Mouse (Mus musculus) limb, embryonic 13.5 days (tissue): Measurements from ENCODE around the gene 4930442H23Rik. TPM values are rescaled to one million over a fixed set of nuclear protein-coding genes. Genes with fewer than 3 reads are reported as not detected.

ENCODE experiments used
- ATAC-seq: fragments of 200-750 bp; cut with Nextera tagmentation; 2 replicates; pipeline ENCODE4 v1.8.0; 2017; ENCODE audit warnings: low read depth, moderate number of reproducible peaks, moderate TSS enrichment; ENCODE audit not compliant: low FRiP score
- H3K27ac ChIP-seq: fragments of 300-500 bp; sonication (generic); 2 replicates; pipeline ENCODE4 v1.5.1; 2015; ENCODE audit warnings: inconsistent platforms, mild to moderate bottlenecking, moderate library complexity
- H3K27me3 ChIP-seq: fragments of 300-500 bp; sonication (generic); 2 replicates; pipeline ENCODE4 v1.6.1; 2015; ENCODE audit warnings: mild to moderate bottlenecking, inconsistent platforms
- H3K36me3 ChIP-seq: fragments of 300-500 bp; sonication (generic); 2 replicates; pipeline ENCODE4 v1.6.1; 2015; ENCODE audit warnings: inconsistent platforms, mild to moderate bottlenecking, moderate library complexity
- H3K4me1 ChIP-seq: fragments of 300-500 bp; sonication (generic); 2 replicates; pipeline ENCODE4 v1.6.1; 2015; ENCODE audit warnings: inconsistent platforms
- H3K4me2 ChIP-seq: fragments of 300-500 bp; sonication (generic); replicated peaks from 2 replicates; pipeline ENCODE4 v1.6.1; 2015; ENCODE audit warnings: inconsistent platforms, mild to moderate bottlenecking, moderate library complexity
- H3K4me3 ChIP-seq: fragments of 300-500 bp; sonication (generic); 2 replicates; pipeline ENCODE4 v1.5.1; 2015; ENCODE audit warnings: moderate library complexity, mild to moderate bottlenecking, inconsistent platforms
- H3K9ac ChIP-seq: fragments of 300-500 bp; sonication (generic); 2 replicates; pipeline ENCODE4 v1.6.1; 2015; ENCODE audit warnings: mild to moderate bottlenecking, inconsistent platforms
- H3K9me3 ChIP-seq: fragments of 300-500 bp; sonication (generic); 2 replicates; pipeline ENCODE4 v1.6.1; 2016; ENCODE audit warnings: inconsistent platforms
- WGBS: fragments of 180-500 bp; shearing (Covaris S2); methylation state at CpG from one replicate; pipeline ENCODE4 v1.1.7; 2015; 5-methylcytosine and 5-hydroxymethylcytosine counted together
- polyA plus RNA-seq: library from polyadenylated mRNA; unstranded; fragments of >200 nt; fragmentation: Nextera tagmentation; extraction: Ambion mirVana; gene quantifications from 2 replicates; pipeline ENCODE4 v1.2.1, GENCODE M21; 2015

4930442H23Rik gene
- polyA plus RNA-seq, 1 experiment from 2014 or later = not detected

- Histone ChIP-seq H3K36me3 (peaks cover 28% of the 10 kb centered on the region), H3K9me3 (no peaks in the 10 kb centered on the region), H3K4me3 (peak overlapping the region; percentile 87), H3K4me2 (peak overlapping the region; percentile 98), H3K9ac (peak overlapping the region; percentile 93), H3K27ac (no peak overlapping the region), H3K27me3 (peaks cover 14% of the 10 kb centered on the region), H3K4me1 (peaks cover 62% of the 10 kb centered on the region)
- WGBS = 77% methylated on average over 4 of the region's 4 CpGs
- ATAC-seq = no peak
These were observed 44.2 kb downstream of the 4930442H23Rik start for GRCm38 (mm10) chr10:81139529-81139846.

GRCm38 (mm10) chr10:81138821-81139528 lies 44.7 kb downstream of the 4930442H23Rik start:
- Histone ChIP-seq H3K4me2 (peak overlapping the region; percentile 98), H3K27ac (peak overlapping the region; percentile 28; the same call in 1 of the 2 replicates), H3K27me3 (peaks cover 20% of the 10 kb centered on the region), H3K9ac (peak overlapping the region; percentile 93), H3K9me3 (no peaks in the 10 kb centered on the region), H3K4me1 (peaks cover 66% of the 10 kb centered on the region), H3K4me3 (peak overlapping the region; percentile 87), H3K36me3 (peaks cover 23% of the 10 kb centered on the region)
- WGBS = 58% methylated on average over 11 of the region's 11 CpGs
- ATAC-seq = no peak

- Histone ChIP-seq H3K27me3 (peaks cover 27% of the 10 kb centered on the region), H3K4me3 (peak overlapping the region; percentile 87)
- no peak for ATAC-seq
These were observed 45.4 kb downstream of the 4930442H23Rik start for GRCm38 (mm10) chr10:81138131-81138782.

GRCm38 (mm10) chr10:81137252-81138130 lies 46.2 kb downstream of the 4930442H23Rik start:
- H3K27ac ChIP-seq = peak overlapping the region; percentile 85
- H3K9me3 ChIP-seq = no peaks in the 10 kb centered on the region
- H3K9ac ChIP-seq = peak overlapping the region; percentile 93
- peak; percentile 93 for ATAC-seq
- H3K4me2 ChIP-seq = peak overlapping the region; percentile 98
- H3K4me3 ChIP-seq = peak overlapping the region; percentile 87
- WGBS = under 1% methylated on average over 67 of the region's 89 CpGs
- H3K4me1 ChIP-seq = peaks cover 64% of the 10 kb centered on the region
- H3K36me3 ChIP-seq = peaks cover 15% of the 10 kb centered on the region; the same call in 1 of the 2 replicates
- H3K27me3 ChIP-seq = peaks cover 33% of the 10 kb centered on the region

More at GRCm38 (mm10) chr10:81138131-81138782, 45.4 kb downstream of the 4930442H23Rik start:
- Histone ChIP-seq H3K9ac (peak overlapping the region; percentile 93), H3K36me3 (peaks cover 16% of the 10 kb centered on the region), H3K4me1 (peaks cover 69% of the 10 kb centered on the region), H3K9me3 (no peaks in the 10 kb centered on the region), H3K27ac (peak overlapping the region; percentile 85), H3K4me2 (peak overlapping the region; percentile 98)
- WGBS = 2% methylated on average over 18 of the region's 24 CpGs

GRCm38 (mm10) chr10:81136706-81137231 lies 46.9 kb downstream of the 4930442H23Rik start:
- ATAC-seq = peak; percentile 60
- Histone ChIP-seq H3K4me1 (peaks cover 57% of the 10 kb centered on the region), H3K27me3 (peaks cover 33% of the 10 kb centered on the region), H3K36me3 (peaks cover 13% of the 10 kb centered on the region; the same call in 1 of the 2 replicates), H3K4me2 (peak overlapping the region; percentile 97), H3K4me3 (peak overlapping the region; percentile 87), H3K27ac (peak overlapping the region; percentile 99), H3K9ac (peak overlapping the region; percentile 95), H3K9me3 (no peaks in the 10 kb centered on the region)
- WGBS = 1% methylated on average over 47 of the region's 50 CpGs

- H3K27ac ChIP-seq = peak overlapping the region; percentile 99
- 0 out of 2 replicates have a peak, but pooled peaks cover 11% of the 10 kb centered on the region for H3K36me3 ChIP-seq
- H3K4me3 ChIP-seq = peak overlapping the region; percentile 87
- peak overlapping the region; percentile 95 for H3K9ac ChIP-seq
- ATAC-seq = peak; percentile 6; the same call in 1 of the 2 replicates
- under 1% methylated on average over 83 of the region's 86 CpGs for WGBS
- H3K4me2 ChIP-seq = peak overlapping the region; percentile 97
- no peaks in the 10 kb centered on the region for H3K9me3 ChIP-seq
- peaks cover 50% of the 10 kb centered on the region for H3K4me1 ChIP-seq
- peaks cover 33% of the 10 kb centered on the region for H3K27me3 ChIP-seq
These were observed 47.6 kb downstream of the 4930442H23Rik start for GRCm38 (mm10) chr10:81135831-81136705.

- H3K36me3 ChIP-seq = 0 out of 2 replicates have a peak, but pooled peaks cover 9% of the 10 kb centered on the region
- peak within 1 kb of the TSS; percentile 87 for H3K4me3 ChIP-seq
- under 1% methylated on average over 40 of the region's 41 CpGs for WGBS
- no peak for ATAC-seq
- peak within 1 kb of the TSS; percentile 95 for H3K9ac ChIP-seq
- H3K27ac ChIP-seq = peak within 1 kb of the TSS; percentile 99
- no peaks in the 10 kb centered on the region for H3K9me3 ChIP-seq
- H3K4me1 ChIP-seq = peaks cover 41% of the 10 kb centered on the region
- H3K27me3 ChIP-seq = peaks cover 33% of the 10 kb centered on the region
- H3K4me2 ChIP-seq = peak within 1 kb of the TSS; percentile 97
These were observed 48.5 kb downstream of the 4930442H23Rik start, which contains the start of gene Zbtb7a for GRCm38 (mm10) chr10:81134966-81135681. Zbtb7a (plus strand) TSS chr10:81135220.

GRCm38 (mm10) chr10:81134181-81134587 lies 49.5 kb downstream of the 4930442H23Rik start:
- H3K36me3 ChIP-seq = 0 out of 2 replicates have a peak, but pooled peaks cover 2% of the 10 kb centered on the region
- H3K27ac ChIP-seq = no peak overlapping the region
- peaks cover 38% of the 10 kb centered on the region for H3K4me1 ChIP-seq
- peak overlapping the region; percentile 13; the same call in 1 of the 2 replicates for H3K9ac ChIP-seq
- peak overlapping the region; percentile 11; the same call in 1 of the 2 replicates for H3K4me3 ChIP-seq
- H3K4me2 ChIP-seq = peak overlapping the region; percentile 27
- H3K27me3 ChIP-seq = peaks cover 33% of the 10 kb centered on the region
- no peak for ATAC-seq
- 2% methylated on average over 16 of the region's 16 CpGs for WGBS
- H3K9me3 ChIP-seq = no peaks in the 10 kb centered on the region
